Mouse (Mus musculus) midbrain, embryonic 15.5 days (tissue): Measurements from ENCODE around the gene Cfap74. TPM values are rescaled to one million over a fixed set of nuclear protein-coding genes. Genes with fewer than 3 reads are reported as not detected.

Experiments
- ATAC-seq: fragments of 200-750 bp; cut with Nextera tagmentation; replicated peaks from 2 replicates; pipeline ENCODE4 v1.8.0; 2017; ENCODE audit warnings: moderate TSS enrichment
- H3K27ac ChIP-seq: fragments of 300-500 bp; sonication (generic); 2 replicates; pipeline ENCODE4 v1.5.1; 2015; ENCODE audit warnings: mild to moderate bottlenecking, inconsistent platforms
- H3K27me3 ChIP-seq: fragments of 300-500 bp; sonication (generic); replicated peaks from 2 replicates; pipeline ENCODE4 v1.6.1; 2015; ENCODE audit warnings: inconsistent platforms
- H3K36me3 ChIP-seq: fragments of 300-500 bp; sonication (generic); replicated peaks from 2 replicates; pipeline ENCODE4 v1.6.1; 2015; ENCODE audit warnings: inconsistent platforms
- H3K4me1 ChIP-seq: fragments of 300-500 bp; sonication (generic); 2 replicates; pipeline ENCODE4 v1.6.1; 2015; ENCODE audit warnings: inconsistent platforms
- H3K4me2 ChIP-seq: fragments of 300-500 bp; sonication (generic); 2 replicates; pipeline ENCODE4 v1.6.1; 2015; ENCODE audit warnings: inconsistent platforms, mild to moderate bottlenecking, moderate library complexity
- H3K4me3 ChIP-seq: fragments of 300-500 bp; sonication (generic); 2 replicates; pipeline ENCODE4 v1.5.1; 2015; ENCODE audit warnings: mild to moderate bottlenecking, inconsistent platforms
- H3K9ac ChIP-seq: fragments of 300-500 bp; sonication (generic); 2 replicates; pipeline ENCODE4 v1.6.1; 2015; ENCODE audit warnings: mild to moderate bottlenecking, inconsistent platforms
- H3K9me3 ChIP-seq: fragments of 300-500 bp; sonication (generic); 2 replicates; pipeline ENCODE4 v1.6.1; 2016; ENCODE audit warnings: inconsistent platforms
- WGBS: fragments of 180-500 bp; shearing (Covaris S2); methylation state at CpG from one replicate; pipeline ENCODE4 v1.1.7; 2015; ENCODE audit warnings: mixed read lengths; 5-methylcytosine and 5-hydroxymethylcytosine counted together
- polyA plus RNA-seq: library from polyadenylated mRNA; unstranded; fragments of >200 nt; fragmentation: Nextera tagmentation; extraction: Ambion mirVana; gene quantifications from 2 replicates; pipeline ENCODE4 v1.2.1, GENCODE M21; 2015

Gene Cfap74
- polyA plus RNA-seq, 1 experiment from 2014 or later: 4.5 TPM

DNA sequence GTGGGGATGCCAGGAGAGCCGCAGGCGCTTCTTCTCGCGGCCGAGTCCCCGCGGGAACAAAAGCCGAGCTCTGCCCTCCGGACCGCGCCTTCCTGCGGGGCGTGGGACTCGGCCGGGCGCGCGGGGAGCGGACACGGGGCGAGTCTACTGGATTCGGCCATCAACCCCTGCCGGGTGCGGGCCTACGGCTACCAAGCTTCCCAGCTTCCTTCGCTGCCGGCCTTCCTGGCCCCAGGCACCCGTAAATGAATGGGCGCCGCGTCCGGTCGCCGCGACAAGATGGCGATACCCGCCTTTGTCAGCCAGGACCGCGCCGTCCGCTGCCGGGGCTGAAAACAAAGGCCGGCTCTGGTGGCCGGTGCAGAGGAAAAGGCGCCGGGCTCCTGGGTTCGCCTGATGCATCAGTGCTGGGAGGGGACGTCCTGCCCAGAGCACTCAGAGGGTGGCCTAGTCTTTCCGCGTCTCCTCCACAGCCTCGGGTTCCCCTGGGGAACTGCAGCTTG lies 83.2 kb downstream of the Cfap74 start:
- no peaks in the 10 kb centered on the region for H3K36me3 ChIP-seq
- H3K9me3 ChIP-seq: no peaks in the 10 kb centered on the region
- under 1% methylated on average over 38 of the region's 51 CpGs for WGBS
- H3K27me3 ChIP-seq: no peaks in the 10 kb centered on the region
- ATAC-seq: no peak
- peak overlapping the region; percentile 73 for H3K4me2 ChIP-seq
- peak overlapping the region; percentile 79 for H3K4me3 ChIP-seq
- peak overlapping the region; percentile 92 for H3K27ac ChIP-seq
- H3K9ac ChIP-seq: peak overlapping the region; percentile 97
- peaks cover 60% of the 10 kb centered on the region for H3K4me1 ChIP-seq

GRCm38 (mm10) chr4:155494891-155495290 lies 85.9 kb downstream of the Cfap74 start:
- Histone ChIP-seq H3K36me3 (no peaks in the 10 kb centered on the region), H3K4me2 (peak overlapping the region; percentile 22), H3K4me3 (no peak overlapping the region), H3K27me3 (no peaks in the 10 kb centered on the region), H3K27ac (no peak overlapping the region), H3K9me3 (no peaks in the 10 kb centered on the region), H3K4me1 (peaks cover 52% of the 10 kb centered on the region), H3K9ac (no peak overlapping the region)
- ATAC-seq: no peak
- WGBS: 57% methylated on average over 4 of the region's 4 CpGs

- Histone ChIP-seq H3K27me3 (no peaks in the 10 kb centered on the region), H3K36me3 (no peaks in the 10 kb centered on the region), H3K4me2 (no peak overlapping the region), H3K9me3 (no peaks in the 10 kb centered on the region), H3K9ac (no peak overlapping the region), H3K4me1 (peaks cover 40% of the 10 kb centered on the region), H3K27ac (no peak overlapping the region), H3K4me3 (no peak overlapping the region)
- no peak for ATAC-seq
- 87% methylated on average over 3 of the region's 3 CpGs for WGBS
Measured at GRCm38 (mm10) chr4:155497963-155498362, 89.0 kb downstream of the Cfap74 start.

- H3K4me3 ChIP-seq: no peak overlapping the region
- H3K27me3 ChIP-seq: no peaks in the 10 kb centered on the region
- H3K9ac ChIP-seq: no peak overlapping the region
- H3K4me2 ChIP-seq: no peak overlapping the region
- ATAC-seq: no peak
- peaks cover 27% of the 10 kb centered on the region for H3K4me1 ChIP-seq
- H3K36me3 ChIP-seq: no peaks in the 10 kb centered on the region
- no peaks in the 10 kb centered on the region for H3K9me3 ChIP-seq
- H3K27ac ChIP-seq: no peak overlapping the region
- 77% methylated on average over 2 of the region's 2 CpGs for WGBS
Measured at GRCm38 (mm10) chr4:155501126-155501525, 92.1 kb downstream of the Cfap74 start.

- Histone ChIP-seq H3K36me3 (no peaks in the 10 kb centered on the region), H3K4me3 (no peak overlapping the region), H3K27me3 (no peaks in the 10 kb centered on the region), H3K9ac (no peak overlapping the region), H3K9me3 (no peaks in the 10 kb centered on the region), H3K4me2 (no peak overlapping the region), H3K27ac (0 out of 2 replicates have a peak overlapping the region, but pooled peaks have one; percentile 8), H3K4me1 (peaks cover 20% of the 10 kb centered on the region)
- WGBS: 74% methylated on average over 8 of the region's 8 CpGs
- no peak for ATAC-seq
Measured at GRCm38 (mm10) chr4:155505067-155505466, 96.1 kb downstream of the Cfap74 start.

- 85% methylated on average over 5 of the region's 5 CpGs for WGBS
- 0 out of 2 replicates have a peak, but pooled peaks have one; percentile 24 for ATAC-seq
- H3K36me3 ChIP-seq: no peaks in the 10 kb centered on the region
- H3K9me3 ChIP-seq: no peaks in the 10 kb centered on the region
- H3K4me1 ChIP-seq: peaks cover 23% of the 10 kb centered on the region
- no peak overlapping the region for H3K4me2 ChIP-seq
- H3K27me3 ChIP-seq: no peaks in the 10 kb centered on the region
- H3K27ac ChIP-seq: no peak overlapping the region
- H3K4me3 ChIP-seq: no peak overlapping the region
- no peak overlapping the region for H3K9ac ChIP-seq
Measured at GRCm38 (mm10) chr4:155505671-155506295, 96.8 kb downstream of the Cfap74 start.

DNA sequence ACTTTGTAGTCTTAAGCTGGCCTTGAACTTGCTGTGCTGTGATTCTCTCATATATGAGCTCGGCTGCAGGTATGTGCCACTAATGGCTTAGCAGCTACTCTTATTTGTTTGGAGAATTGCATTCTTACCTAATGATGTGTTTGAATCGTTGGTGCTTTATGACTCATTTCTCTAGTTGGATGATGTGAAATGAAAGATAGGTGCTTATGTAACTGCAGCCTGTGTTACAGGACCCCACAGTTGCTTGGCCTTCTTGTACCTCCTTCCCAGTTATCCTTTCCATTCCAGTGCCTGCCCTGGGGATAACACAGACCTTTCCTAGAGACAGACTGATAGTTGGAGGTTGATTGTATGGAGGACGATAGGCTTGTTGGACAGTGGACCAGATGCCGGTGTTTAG lies 99.6 kb downstream of the Cfap74 start:
- Histone ChIP-seq H3K27ac (no peak overlapping the region), H3K9me3 (no peaks in the 10 kb centered on the region), H3K27me3 (no peaks in the 10 kb centered on the region), H3K4me3 (no peak overlapping the region), H3K4me1 (peaks cover 33% of the 10 kb centered on the region), H3K4me2 (no peak overlapping the region), H3K36me3 (no peaks in the 10 kb centered on the region), H3K9ac (no peak overlapping the region)
- no peak for ATAC-seq
- WGBS: 91% methylated on average over 4 of the region's 4 CpGs

- Histone ChIP-seq H3K9ac (no peak overlapping the region), H3K36me3 (no peaks in the 10 kb centered on the region), H3K27ac (no peak overlapping the region), H3K4me3 (no peak overlapping the region), H3K9me3 (no peaks in the 10 kb centered on the region), H3K4me2 (no peak overlapping the region), H3K4me1 (peaks cover 21% of the 10 kb centered on the region), H3K27me3 (no peaks in the 10 kb centered on the region)
- 51% methylated on average over 1 of the region's 1 CpGs for WGBS
- ATAC-seq: no peak
Measured at GRCm38 (mm10) chr4:155510981-155511380, 102.0 kb downstream of the Cfap74 start.

DNA sequence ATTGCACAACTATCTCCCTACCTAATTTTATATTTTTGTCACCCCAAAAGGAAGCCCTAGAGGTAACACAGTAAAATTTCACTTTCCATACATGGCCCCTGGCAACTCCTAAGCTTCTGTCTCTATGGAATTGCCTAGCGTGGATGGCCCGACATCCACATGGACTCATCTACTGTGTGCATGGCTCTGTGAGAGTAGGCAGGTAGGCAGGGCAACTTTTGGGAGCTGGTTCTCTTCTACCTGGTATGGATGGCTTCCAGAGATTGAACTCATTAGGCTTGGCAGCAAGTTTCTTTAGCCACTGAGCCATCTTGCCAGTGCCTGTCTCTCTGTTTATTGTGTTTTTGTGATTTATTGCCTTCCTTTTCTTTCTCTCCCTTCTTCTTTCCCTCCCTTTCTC lies 105.8 kb downstream of the Cfap74 start:
- Histone ChIP-seq H3K27ac (no peak overlapping the region), H3K4me1 (peaks cover 17% of the 10 kb centered on the region), H3K4me2 (no peak overlapping the region), H3K9me3 (no peaks in the 10 kb centered on the region), H3K36me3 (no peaks in the 10 kb centered on the region), H3K27me3 (no peaks in the 10 kb centered on the region), H3K9ac (no peak overlapping the region), H3K4me3 (no peak overlapping the region)
- 83% methylated on average over 2 of the region's 2 CpGs for WGBS
- ATAC-seq: no peak

Other genes with a start within 250 kb of the Cfap74 start
- 10.1 and 10.8 TPM in 2 replicates for gene Ski, start 186.6 kb upstream of the Cfap74 start, polyA plus RNA-seq
- gene Faap20, start 159.4 kb upstream of the Cfap74 start, polyA plus RNA-seq: 78.5 and 87.4 TPM in 2 replicates
- 86.9 and 95.6 TPM in 2 replicates for gene Prkcz, start 47.8 kb upstream of the Cfap74 start, polyA plus RNA-seq
- gene Gabrd, start 11.1 kb upstream of the Cfap74 start, polyA plus RNA-seq: 0.19 and 0.20 TPM in 2 replicates
- 0.44 TPM in 1 of 2 replicates, not detected in the other for gene Tmem52, start 59.9 kb downstream of the Cfap74 start, polyA plus RNA-seq
- gene Gnb1, start 82.2 kb downstream of the Cfap74 start, polyA plus RNA-seq: 1,179 and 1,183 TPM in 2 replicates
- gene Nadk, start 153.2 kb downstream of the Cfap74 start, polyA plus RNA-seq: 82.9 and 88.7 TPM in 2 replicates
- gene Slc35e2, start 192.2 kb downstream of the Cfap74 start, polyA plus RNA-seq: 15.3 and 17.5 TPM in 2 replicates
- gene Cdk11b, start 215.7 kb downstream of the Cfap74 start, polyA plus RNA-seq: 54.6 and 56.2 TPM in 2 replicates
- not detected in 2 replicates for gene Gm10563, start 236.2 kb downstream of the Cfap74 start, polyA plus RNA-seq
- gene Mmp23, start 244.2 kb downstream of the Cfap74 start, polyA plus RNA-seq: 3.8 and 5.5 TPM in 2 replicates